Mouse (Mus musculus) thymus, adult 2 months (tissue): ENCODE results near the gene Wnt2b.

Experiments used
- CTCF ChIP-seq: fragments of 200-500 bp; IDR thresholded peaks from 2 replicates; pipeline ENCODE4 v1.5.1; 2012; ENCODE audit warnings: mild to moderate bottlenecking, control low read depth, low read length, moderate library complexity, borderline replicate concordance; ENCODE audit not compliant: control insufficient read depth, poor library complexity, insufficient read depth; ENCODE audit errors: extremely low read depth
- POLR2A ChIP-seq: fragments of 200-500 bp; IDR thresholded peaks from 2 replicates; pipeline ENCODE4 v1.6.1; 2012; ENCODE audit warnings: mild to moderate bottlenecking, low read length, control low read depth, moderate library complexity; ENCODE audit not compliant: control insufficient read depth, poor library complexity, insufficient read depth; ENCODE audit errors: extremely low read depth

GRCm38 (mm10) chr3:105010681-105011339, 49.1 kb upstream of the Wnt2b start:
- TF ChIP-seq CTCF, result no peak
- TF ChIP-seq POLR2A, result no peak
